Mouse (Mus musculus) hindbrain, embryonic 14.5 days (tissue): Measurements from ENCODE around the gene Prl7d1. TPM values are rescaled to one million over a fixed set of nuclear protein-coding genes. Genes with fewer than 3 reads are reported as not detected.
"Not testable (repeated sequence)": the region's sequence is repeated elsewhere in the genome, so short reads cannot be mapped to it uniquely, and the experiment has no call there.

Experiments
- ATAC-seq: fragments of 200-750 bp; cut with Nextera tagmentation; 2 replicates; pipeline ENCODE4 v1.8.0; 2017; ENCODE audit warnings: moderate number of reproducible peaks, mild to moderate bottlenecking, moderate TSS enrichment, moderate library complexity; ENCODE audit not compliant: low FRiP score
- DNase-seq: peaks from one replicate; pipeline ENCODE4 v3.0.0-alpha.2; 2015; ENCODE audit warnings: low spot score
- H3K27ac ChIP-seq: fragments of 300-500 bp; sonication (generic); 2 replicates; pipeline ENCODE4 v1.5.1; 2014; ENCODE audit warnings: mild to moderate bottlenecking, moderate library complexity
- H3K27me3 ChIP-seq: fragments of 300-500 bp; sonication (generic); 2 replicates; pipeline ENCODE4 v1.6.1; 2014; ENCODE audit warnings: mild to moderate bottlenecking, low read length, mixed read lengths; ENCODE audit not compliant: control insufficient read depth, insufficient read depth
- H3K36me3 ChIP-seq: fragments of 300-500 bp; sonication (generic); replicated peaks from 2 replicates; pipeline ENCODE4 v1.6.1; 2014; ENCODE audit not compliant: control insufficient read depth, insufficient read depth
- H3K4me1 ChIP-seq: fragments of 300-500 bp; sonication (generic); replicated peaks from 2 replicates; pipeline ENCODE4 v1.6.1; 2014; ENCODE audit warnings: antibody characterized with exemption, low read length, mixed read lengths; ENCODE audit not compliant: control insufficient read depth, insufficient read depth
- H3K4me2 ChIP-seq: fragments of 300-500 bp; sonication (generic); replicated peaks from 2 replicates; pipeline ENCODE4 v1.6.1; 2014; ENCODE audit warnings: mild to moderate bottlenecking, moderate library complexity
- H3K4me3 ChIP-seq: fragments of 300-500 bp; sonication (generic); replicated peaks from 2 replicates; pipeline ENCODE4 v1.5.1; 2014; ENCODE audit warnings: mild to moderate bottlenecking, low read length
- H3K9ac ChIP-seq: fragments of 300-500 bp; sonication (generic); 2 replicates; pipeline ENCODE4 v1.6.1; 2014
- H3K9me3 ChIP-seq: fragments of 300-500 bp; sonication (generic); 2 replicates; pipeline ENCODE4 v1.6.1; 2016; ENCODE audit warnings: low read length; ENCODE audit not compliant: control insufficient read depth
- WGBS: fragments of 180-500 bp; shearing (Covaris S2); extraction: QIAGEN DNeasy Blood & Tissue Kit; methylation state at CpG from one replicate; pipeline ENCODE4 v1.1.7; 2014; 5-methylcytosine and 5-hydroxymethylcytosine counted together
- polyA plus RNA-seq: library from polyadenylated mRNA; unstranded; fragments of >200 nt; fragmentation: Nextera tagmentation; extraction: Ambion mirVana; gene quantifications from 2 replicates; pipeline ENCODE4 v1.2.1, GENCODE M21; 2014

The Prl7d1 gene
- not detected in 2 replicates for polyA plus RNA-seq

DNA sequence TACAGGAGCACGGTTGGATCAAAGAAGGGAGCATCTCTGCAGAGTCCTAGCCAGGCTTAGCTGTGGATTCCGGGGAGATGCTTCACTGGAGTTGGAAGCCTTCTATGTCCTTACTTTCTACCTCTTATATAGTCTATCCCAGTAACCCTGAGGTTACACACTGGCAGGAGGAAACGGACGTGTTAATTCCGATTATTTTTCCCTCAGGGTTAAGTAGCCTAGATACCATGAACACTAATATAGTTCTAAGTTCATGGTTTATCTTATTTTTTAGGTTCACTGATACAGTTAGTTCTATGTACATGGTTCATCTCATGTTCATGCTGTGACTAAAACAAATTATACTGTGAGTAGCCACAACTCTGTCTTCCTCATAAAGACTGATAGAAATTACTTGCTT is at the start of gene Prl7d1:
Prl7d1 (minus strand) TSS at position 101 of the 400 bp plus-strand sequence.
- no peaks in the 10 kb centered on the region for H3K27me3 ChIP-seq
- 90% methylated on average over 5 of the region's 5 CpGs for WGBS
- H3K4me3 ChIP-seq = no peak within 1 kb of the TSS
- no peaks in the 10 kb centered on the region for H3K36me3 ChIP-seq
- no peaks in the 10 kb centered on the region for H3K4me1 ChIP-seq
- H3K9ac ChIP-seq = no peak within 1 kb of the TSS
- no peak for ATAC-seq
- H3K27ac ChIP-seq = no peak within 1 kb of the TSS
- no peak for DNase-seq
- no peaks in the 10 kb centered on the region for H3K9me3 ChIP-seq
- H3K4me2 ChIP-seq = no peak within 1 kb of the TSS

DNA sequence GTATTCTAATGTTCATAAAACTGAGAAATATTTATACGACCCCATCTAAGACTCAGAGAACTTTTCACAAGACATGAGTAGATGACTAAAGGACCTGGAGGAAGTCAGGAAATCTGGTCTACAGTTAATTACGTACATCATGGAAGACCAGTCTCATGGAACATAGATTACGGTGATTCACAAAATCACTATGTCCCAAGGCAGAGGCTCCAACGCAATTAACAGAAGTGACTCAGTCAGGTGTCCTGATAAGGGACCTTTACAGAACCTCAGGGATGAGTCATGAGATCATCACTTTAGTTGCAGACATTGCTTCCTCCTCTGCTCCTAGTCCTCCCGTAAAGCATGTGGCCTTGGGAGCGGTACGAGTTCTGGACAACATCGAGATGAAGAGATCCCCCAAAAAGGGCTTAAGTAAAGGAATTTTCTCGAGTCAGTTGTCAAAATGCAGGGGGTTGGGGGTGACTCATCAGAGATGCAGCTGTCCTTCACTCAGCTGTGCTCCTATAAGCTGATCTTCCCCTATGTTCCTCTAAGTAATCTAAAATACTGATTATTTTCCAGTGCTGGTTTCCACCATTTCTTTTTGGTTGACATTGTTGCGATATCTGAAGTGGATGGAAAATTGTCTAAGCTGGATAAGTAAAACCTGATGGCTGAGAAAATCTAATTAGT is 18.1 kb upstream of the Prl7d1 start:
- H3K4me2 ChIP-seq = no peak overlapping the region
- H3K27ac ChIP-seq = no peak overlapping the region
- no peaks in the 10 kb centered on the region for H3K36me3 ChIP-seq
- H3K9ac ChIP-seq = no peak overlapping the region
- H3K4me1 ChIP-seq = no peaks in the 10 kb centered on the region
- ATAC-seq = no peak
- DNase-seq = no peak
- H3K9me3 ChIP-seq = no peaks in the 10 kb centered on the region
- WGBS = 95% methylated on average over 10 of the region's 10 CpGs
- no peak overlapping the region for H3K4me3 ChIP-seq
- no peaks in the 10 kb centered on the region for H3K27me3 ChIP-seq

DNA sequence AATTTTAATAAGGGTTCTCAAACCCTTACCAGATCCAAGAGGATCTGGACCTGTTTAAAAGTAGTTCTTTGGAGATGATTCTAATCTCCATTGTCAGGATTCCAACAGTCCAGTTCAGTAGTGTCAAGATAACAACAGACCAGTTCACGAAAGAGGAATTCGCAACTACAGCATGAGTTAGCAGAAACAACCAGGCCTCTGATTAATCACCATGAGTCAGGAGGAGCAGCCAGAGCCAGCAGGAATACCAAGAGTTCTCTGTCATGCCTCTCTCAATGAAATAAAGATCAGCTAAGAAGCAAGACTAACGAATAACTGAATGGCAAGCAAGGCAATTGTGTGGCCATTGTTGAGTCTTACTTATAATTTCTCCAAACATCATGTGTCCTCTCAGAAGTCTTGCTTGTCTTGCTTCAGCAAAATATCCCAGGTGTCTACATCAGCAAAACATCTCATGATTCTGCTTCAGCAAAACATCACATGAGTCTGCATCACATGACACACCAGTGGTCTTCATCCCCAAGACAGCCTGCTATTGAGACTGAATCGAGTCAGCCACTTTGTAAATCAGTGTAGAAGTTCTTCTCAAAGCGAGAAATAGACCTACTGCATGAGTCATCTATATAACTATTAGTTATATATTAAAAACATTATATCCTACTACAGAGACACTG is 13.9 kb upstream of the Prl7d1 start:
- H3K36me3 ChIP-seq, ATAC-seq, H3K4me1 ChIP-seq, H3K27ac ChIP-seq, DNase-seq, H3K9me3 ChIP-seq, H3K27me3 ChIP-seq, H3K4me3 ChIP-seq, H3K4me2 ChIP-seq, H3K9ac ChIP-seq: not testable (repeated sequence)
- WGBS = 86% methylated on average over 5 of the region's 5 CpGs

DNA sequence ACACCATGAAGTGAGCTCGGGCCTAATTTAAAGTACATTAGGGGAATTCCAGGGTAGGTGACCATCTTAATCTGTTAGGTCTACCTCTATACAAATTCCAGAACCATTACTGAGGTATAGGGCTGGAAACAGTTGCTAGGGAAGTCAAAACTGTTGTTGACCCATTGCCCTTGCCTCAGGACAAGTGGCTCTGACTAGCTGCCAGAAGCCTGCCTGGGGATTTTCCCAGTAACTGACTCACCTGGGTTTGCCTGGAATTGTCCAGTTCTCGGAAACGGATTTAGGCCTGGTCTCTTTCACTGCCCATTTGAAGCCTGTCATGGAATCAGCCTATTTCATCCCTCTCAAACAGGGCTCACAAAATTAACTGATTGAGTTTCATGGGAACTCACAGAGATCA is 8.5 kb upstream of the Prl7d1 start:
- H3K9ac ChIP-seq, H3K9me3 ChIP-seq, H3K4me1 ChIP-seq, H3K27me3 ChIP-seq, H3K4me2 ChIP-seq, DNase-seq, H3K4me3 ChIP-seq, H3K36me3 ChIP-seq, ATAC-seq, H3K27ac ChIP-seq: not testable (repeated sequence)
- 96% methylated on average over 3 of the region's 3 CpGs for WGBS

DNA sequence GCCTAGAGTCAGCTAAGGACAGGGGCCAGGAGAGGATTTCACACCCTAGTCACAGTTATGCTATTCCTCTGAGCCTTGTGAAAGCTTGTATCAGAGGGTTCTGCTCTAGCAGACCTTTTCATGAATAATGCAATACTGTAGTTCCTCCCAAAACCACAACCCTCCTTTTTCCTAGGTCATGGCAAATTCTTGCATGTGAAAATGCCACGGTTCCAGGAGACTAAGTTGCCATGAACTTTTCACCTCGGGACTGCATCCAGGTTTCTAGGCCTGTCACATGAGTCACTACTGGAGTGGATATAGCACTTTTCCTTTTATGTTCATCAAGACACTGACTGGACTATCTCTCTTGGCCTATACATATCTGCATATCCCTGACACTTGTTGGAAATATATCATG is 10.0 kb downstream of the Prl7d1 start:
- H3K9ac ChIP-seq = no peak overlapping the region
- no peak for ATAC-seq
- H3K27ac ChIP-seq = no peak overlapping the region
- no peaks in the 10 kb centered on the region for H3K9me3 ChIP-seq
- no peaks in the 10 kb centered on the region for H3K4me1 ChIP-seq
- no peak overlapping the region for H3K4me3 ChIP-seq
- no peaks in the 10 kb centered on the region for H3K36me3 ChIP-seq
- no peak for DNase-seq
- no peaks in the 10 kb centered on the region for H3K27me3 ChIP-seq
- WGBS = 79% methylated on average over 2 of the region's 2 CpGs
- H3K4me2 ChIP-seq = no peak overlapping the region

DNA sequence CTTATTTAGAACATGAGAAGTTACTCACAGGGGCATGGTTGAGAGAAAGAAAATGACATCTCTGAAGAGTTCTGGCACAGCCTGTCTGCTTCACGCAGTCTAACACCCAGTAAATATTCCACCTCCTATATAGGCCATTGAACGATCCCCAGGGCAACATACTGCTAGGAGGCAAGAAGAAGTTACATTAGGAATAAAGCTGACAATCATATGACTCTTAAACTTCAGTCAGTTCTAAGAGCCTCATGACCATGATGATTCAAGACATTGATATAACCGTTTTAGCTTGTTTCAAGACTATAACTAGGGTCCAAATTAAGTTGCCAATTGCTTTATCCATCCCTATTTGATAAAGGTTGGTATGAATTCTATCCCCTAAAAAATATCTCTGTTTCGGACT is 48.6 kb downstream of the Prl7d1 start, which contains the start of gene Prl7a2:
Prl7a2 (minus strand) TSS at position 101 of the 400 bp plus-strand sequence.
- DNase-seq = no peak
- Histone ChIP-seq H3K27me3 (no peaks in the 10 kb centered on the region), H3K4me3 (no peak within 1 kb of the TSS), H3K9me3 (no peaks in the 10 kb centered on the region), H3K27ac (no peak within 1 kb of the TSS), H3K4me1 (no peaks in the 10 kb centered on the region), H3K9ac (no peak within 1 kb of the TSS), H3K4me2 (no peak within 1 kb of the TSS), H3K36me3 (no peaks in the 10 kb centered on the region)
- ATAC-seq = no peak
- WGBS = 89% methylated on average over 4 of the region's 4 CpGs

DNA sequence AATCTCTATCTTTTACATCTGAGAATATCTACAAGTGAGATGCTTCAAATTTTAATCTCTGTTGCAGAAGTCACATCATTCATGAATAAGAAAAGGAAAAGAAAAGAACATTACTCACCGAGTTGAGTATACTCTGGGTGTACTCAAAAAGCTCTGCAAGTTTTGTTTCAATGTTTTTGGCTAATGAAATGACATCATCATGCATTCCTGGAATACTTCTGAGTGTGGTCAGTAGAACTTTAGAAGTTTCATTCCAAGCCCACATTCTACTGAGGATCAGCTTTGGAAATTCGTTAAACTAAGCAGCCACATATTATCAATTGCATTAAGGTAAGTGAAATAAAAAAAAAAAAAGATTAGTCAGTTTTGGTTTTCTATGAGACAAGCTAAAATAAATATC is 55.8 kb downstream of the Prl7d1 start:
- Histone ChIP-seq H3K9me3 (no peaks in the 10 kb centered on the region), H3K4me1 (no peaks in the 10 kb centered on the region), H3K4me2 (no peak overlapping the region), H3K36me3 (no peaks in the 10 kb centered on the region), H3K27me3 (no peaks in the 10 kb centered on the region), H3K9ac (no peak overlapping the region), H3K27ac (no peak overlapping the region), H3K4me3 (no peak overlapping the region)
- ATAC-seq (no peak), DNase-seq (no peak)
- 84% methylated on average over 2 of the region's 2 CpGs for WGBS

Other genes with a start within 250 kb of the Prl7d1 start
- not detected in 2 replicates for gene Prl8a8, start 203.5 kb downstream of the Prl7d1 start, polyA plus RNA-seq
- not detected in 2 replicates for gene Prl8a9, start 152.1 kb downstream of the Prl7d1 start, polyA plus RNA-seq
- gene Prl8a1, start 134.6 kb downstream of the Prl7d1 start, polyA plus RNA-seq = not detected in 2 replicates
- not detected in 2 replicates for gene Prl7b1, start 106.2 kb downstream of the Prl7d1 start, polyA plus RNA-seq
- not detected in 2 replicates for gene Prl7a1, start 74.2 kb downstream of the Prl7d1 start, polyA plus RNA-seq
- gene Prl7a2, start 48.7 kb downstream of the Prl7d1 start, polyA plus RNA-seq = not detected in 2 replicates
- not detected in 2 replicates for gene Prl7c1, start 64.1 kb upstream of the Prl7d1 start, polyA plus RNA-seq
- gene Prl2a1, start 84.9 kb upstream of the Prl7d1 start, polyA plus RNA-seq = not detected in 2 replicates
- gene Prl2c1, start 132.6 kb upstream of the Prl7d1 start, polyA plus RNA-seq = not detected in 2 replicates